Mouse (Mus musculus) lung, postnatal 25 days (tissue): Measurements from ENCODE around the gene Plac9a.
"Not testable (repeated sequence)": the region's sequence is repeated elsewhere in the genome, so short reads cannot be mapped to it uniquely, and the experiment has no call there.

Experiments used
- DNase-seq: peaks from one replicate; pipeline ENCODE4 v3.0.0; 2022; ENCODE audit warnings: low spot score

The Plac9a gene

GRCm38 (mm10) chr14:25903000-25903399, at the start of gene Plac9a:
Gene Plac9a (minus strand): TSS chr14:25903100.
- DNase-seq, result not testable (repeated sequence)

GRCm38 (mm10) chr14:25938004-25938403, 35.1 kb upstream of the Plac9a start, which contains the start of gene Cphx1:
Gene Cphx1 (plus strand): TSS chr14:25938304.
- DNase-seq, result not testable (repeated sequence)

DNA sequence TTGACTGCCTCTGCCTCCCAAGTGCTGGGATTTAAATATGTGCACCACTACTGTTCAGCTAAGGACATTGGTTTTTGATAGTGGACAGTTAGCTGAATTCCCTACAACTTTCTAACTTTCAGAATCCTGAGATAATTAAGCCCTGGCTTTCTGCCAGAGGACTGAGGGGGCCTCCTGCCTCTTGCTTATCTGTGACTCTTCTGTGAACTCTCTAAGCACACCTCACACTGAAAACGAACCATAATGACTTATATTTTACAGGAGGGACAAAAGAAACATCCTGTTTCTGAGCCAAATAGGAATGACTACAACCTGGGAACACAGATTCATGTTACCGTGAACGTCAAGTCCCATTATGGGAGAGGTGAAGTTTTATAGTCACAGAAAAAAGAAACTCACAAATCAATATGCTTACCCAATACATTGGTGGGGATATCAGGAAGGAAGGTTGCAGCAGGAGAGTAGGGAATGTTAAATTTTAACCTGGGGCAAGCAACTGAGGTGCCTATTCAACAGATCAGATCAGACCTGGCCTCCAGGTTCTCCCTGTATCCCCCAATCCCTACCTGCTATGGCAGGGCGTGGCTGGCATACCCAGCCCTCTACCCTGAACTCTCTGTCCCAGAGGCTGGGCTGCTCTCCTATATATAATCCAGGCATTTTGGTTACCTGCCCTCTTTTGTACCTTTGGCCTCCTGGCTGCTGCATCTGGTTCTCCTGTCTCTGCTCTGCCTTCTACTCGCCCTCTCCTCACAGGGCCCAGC, 34.1 kb upstream of the Plac9a start:
- not testable (repeated sequence) for DNase-seq

DNA sequence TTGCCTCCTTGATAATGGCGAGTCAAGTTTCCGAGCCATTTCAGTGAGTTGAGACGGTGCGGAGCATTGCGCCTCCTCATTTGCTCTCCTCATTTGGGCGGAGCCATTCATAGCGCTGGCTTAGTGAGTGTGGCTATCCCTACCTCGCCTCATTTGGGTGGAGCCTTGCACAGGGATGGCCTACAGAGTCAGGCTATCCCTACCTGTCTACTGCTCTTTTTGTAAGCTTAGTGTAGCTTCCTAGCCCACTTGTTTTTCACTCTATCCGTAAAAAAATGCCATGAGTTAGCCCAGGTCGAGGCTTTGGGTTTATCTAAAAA, 24.6 kb upstream of the Plac9a start, which contains the start of gene Tmem254a:
TSS of gene Tmem254a (minus strand) at position 111 of the 320 bp plus-strand sequence.
- not testable (repeated sequence) for DNase-seq

- DNase-seq, result not testable (repeated sequence)
Observed at GRCm38 (mm10) chr14:25926814-25927561, 24.1 kb upstream of the Plac9a start.

GRCm38 (mm10) chr14:25918427-25919170, 15.7 kb upstream of the Plac9a start:
- not testable (repeated sequence) for DNase-seq

DNA sequence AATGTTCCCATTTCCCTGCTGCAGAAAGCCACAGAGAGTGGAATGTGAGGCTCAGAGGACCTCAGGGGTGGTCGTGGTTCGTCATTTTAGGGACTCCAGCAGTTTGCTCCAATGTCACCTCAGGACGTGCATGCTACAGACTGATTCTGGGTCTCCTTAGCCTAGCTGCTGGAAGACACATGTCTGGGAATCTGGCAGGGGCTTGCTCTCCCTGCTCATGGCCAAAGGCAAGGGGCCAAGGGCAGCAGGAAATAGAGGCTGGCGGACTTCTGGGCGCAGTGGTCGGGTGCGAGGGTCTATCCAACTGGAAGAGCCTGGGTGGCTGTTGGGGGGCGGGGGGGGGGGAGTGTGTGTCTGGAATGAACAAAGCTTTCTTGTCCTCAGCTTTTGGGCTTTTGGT, 6.1 kb upstream of the Plac9a start:
- not testable (repeated sequence) for DNase-seq

DNA sequence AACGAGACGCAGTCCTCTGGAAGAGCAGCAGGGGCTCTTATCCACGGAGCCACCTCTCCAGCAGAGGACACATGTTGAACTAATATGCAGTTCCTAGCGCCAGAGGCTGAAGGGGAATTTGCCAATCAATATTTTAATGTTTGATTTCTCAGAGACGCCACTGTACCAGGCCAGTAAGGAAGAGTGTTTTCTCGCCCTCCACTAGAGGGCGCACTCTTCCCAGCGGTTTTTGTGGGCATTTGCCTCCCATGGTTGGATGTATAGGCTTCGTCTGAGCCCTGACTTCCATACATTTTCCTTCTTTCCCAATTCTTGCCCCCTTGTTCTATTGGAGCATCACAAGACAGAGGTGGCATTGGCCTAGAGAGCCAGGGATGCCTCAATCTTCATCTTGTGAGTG, 4.4 kb upstream of the Plac9a start:
- DNase-seq, result not testable (repeated sequence)

- DNase-seq, result not testable (repeated sequence)
Observed at GRCm38 (mm10) chr14:25905243-25905642, 2.3 kb upstream of the Plac9a start.

GRCm38 (mm10) chr14:25895686-25896085, 7.2 kb downstream of the Plac9a start:
- not testable (repeated sequence) for DNase-seq

- DNase-seq, result not testable (repeated sequence)
Observed at GRCm38 (mm10) chr14:25894566-25894965, 8.3 kb downstream of the Plac9a start.

DNA sequence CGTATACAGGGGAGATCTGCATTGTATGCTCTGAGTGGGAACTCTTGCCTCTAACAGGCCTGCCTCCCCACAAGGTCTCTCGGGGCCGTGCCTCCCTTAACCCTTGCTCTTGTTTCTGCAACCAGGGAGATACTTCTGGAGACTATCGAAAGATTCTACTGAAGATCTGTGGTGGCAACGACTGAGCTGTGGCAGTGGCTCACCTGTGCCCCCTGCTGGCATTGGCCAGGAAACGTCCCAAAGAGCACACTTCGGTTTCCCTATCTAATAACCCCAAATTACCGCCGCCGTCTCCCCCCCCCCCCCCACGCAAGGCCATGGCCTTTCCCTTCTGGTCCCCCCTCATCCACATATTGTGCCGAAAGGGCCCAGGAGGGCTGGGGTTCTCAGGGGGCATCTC, 17.0 kb downstream of the Plac9a start:
- DNase-seq, result not testable (repeated sequence)

DNA sequence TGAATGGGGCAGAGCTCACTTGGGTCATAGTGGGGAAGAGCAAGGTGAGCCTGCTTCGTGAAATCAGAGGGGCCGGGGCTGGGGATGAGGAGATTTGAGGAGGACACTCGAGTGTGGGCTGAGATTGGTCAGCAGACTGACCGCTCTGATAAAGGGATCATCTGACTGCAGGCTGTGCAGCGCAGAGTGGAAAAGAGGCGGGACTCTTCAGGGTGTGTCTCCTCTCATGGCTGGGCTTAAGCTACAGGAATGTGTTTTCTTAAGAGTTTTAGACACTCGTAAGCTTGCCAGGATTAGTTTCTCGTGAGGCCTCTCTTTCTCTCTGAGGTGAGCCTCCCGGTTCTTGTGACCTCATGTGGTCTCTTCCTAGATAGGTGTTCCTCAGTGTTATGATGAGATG, 21.1 kb downstream of the Plac9a start:
- not testable (repeated sequence) for DNase-seq

DNA sequence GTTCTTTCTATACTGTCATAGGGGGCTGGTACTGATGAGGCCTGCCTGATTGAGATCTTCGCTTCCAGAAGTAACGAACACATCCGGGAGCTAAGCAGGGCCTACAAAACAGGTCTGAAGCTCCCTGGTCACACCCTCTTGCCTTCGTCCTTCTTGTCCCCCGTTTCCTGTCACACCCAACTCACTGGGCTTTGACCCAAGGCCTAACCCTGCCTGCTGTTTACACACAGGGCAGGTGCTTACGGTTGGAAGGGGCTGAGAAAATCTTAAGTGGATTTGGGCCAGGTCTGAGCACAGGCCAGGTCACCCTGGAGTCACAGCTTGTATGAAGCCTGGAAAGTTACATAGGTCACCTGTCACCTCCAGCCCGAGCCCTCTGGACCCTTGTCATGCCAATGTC, 26.3 kb downstream of the Plac9a start:
- DNase-seq, result not testable (repeated sequence)

DNA sequence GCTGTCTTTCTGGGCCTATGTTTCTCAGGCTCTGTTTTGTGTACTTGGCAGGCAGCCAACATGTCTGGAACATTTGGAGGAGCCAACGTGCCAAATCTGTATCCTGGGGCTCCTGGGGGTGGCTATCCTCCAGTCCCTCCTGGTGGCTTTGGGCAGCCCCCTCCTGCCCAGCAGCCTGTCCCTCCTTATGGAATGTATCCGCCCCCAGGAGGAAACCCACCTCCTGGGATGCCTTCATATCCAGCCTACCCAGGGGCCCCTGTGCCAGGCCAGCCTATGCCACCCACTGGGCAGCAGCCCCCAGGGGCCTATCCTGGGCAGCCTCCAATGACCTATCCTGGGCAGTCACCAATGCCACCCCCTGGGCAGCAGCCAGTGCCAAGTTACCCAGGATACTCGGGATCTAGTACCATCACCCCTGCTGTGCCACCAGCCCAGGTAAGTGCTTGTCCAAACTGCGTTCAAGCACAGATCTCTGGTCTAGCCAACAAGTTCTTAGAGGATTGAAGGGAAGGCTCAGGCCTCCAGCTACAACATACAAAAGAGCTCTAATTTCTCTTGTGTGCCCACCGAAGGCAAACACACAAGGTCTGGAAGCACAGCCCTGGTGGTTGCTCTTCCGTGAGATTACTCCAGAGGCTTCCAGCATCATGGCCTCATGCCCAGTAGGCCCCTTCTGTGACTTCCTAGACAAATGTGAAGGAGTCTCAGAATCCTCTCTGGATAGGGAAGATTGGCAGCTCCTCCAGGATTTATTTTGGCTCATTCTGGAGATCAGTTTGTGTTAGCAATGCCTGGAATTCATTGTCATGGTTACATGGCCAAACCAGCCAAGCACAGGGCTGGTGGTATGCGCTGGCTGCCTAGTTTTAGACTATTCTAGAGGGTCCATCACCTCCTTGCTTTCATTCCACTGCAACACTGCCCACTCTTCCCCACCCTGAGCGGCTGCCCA, 30.2 kb downstream of the Plac9a start:
- DNase-seq, result peak; percentile 64

GRCm38 (mm10) chr14:25869135-25869878, 33.6 kb downstream of the Plac9a start:
- DNase-seq, result no peak

DNA sequence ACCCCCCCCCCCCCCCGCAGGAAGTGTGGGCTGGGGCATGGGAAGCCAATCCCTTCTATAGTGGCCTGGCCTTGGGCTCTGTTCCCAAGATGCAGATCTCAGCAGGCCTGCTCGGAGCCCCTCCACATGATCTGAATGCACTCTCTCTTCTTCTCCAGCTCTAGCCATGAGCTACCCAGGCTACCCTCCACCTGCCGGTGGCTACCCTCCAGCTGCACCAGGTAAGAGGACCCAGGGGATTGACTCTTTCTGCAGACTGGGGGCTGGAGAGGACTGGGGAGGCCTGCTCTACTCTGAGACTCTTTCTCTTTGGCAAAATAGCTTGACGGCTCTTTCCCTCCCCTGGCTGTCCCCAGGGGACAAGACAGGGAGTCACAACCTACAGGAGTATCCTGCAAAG, 34.2 kb downstream of the Plac9a start:
- DNase-seq, result no peak

GRCm38 (mm10) chr14:25867834-25868233, 35.1 kb downstream of the Plac9a start:
- DNase-seq, result no peak

DNA sequence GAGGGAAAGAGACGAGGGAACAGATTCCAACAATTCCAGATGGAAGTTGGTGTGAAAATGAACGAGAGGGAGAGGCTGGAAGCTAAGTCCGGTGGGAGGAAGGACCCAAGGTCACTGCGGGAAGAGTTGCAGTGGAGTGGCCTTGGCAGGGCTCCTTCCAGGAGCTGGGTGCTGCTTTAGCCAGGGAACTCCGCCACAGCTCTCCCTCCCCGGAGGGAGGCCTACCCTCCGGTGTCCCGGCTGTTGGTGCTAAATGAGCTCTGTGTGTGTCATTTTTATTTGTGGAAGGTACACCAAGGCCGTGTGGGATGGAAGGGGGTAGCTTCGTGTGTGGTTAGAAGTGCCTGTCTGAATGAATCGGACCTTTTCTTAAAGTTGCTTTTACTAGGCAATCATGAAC, 36.1 kb downstream of the Plac9a start:
- DNase-seq, result no peak

- no peak for DNase-seq
Observed at GRCm38 (mm10) chr14:25866384-25866783, 36.5 kb downstream of the Plac9a start.

DNA sequence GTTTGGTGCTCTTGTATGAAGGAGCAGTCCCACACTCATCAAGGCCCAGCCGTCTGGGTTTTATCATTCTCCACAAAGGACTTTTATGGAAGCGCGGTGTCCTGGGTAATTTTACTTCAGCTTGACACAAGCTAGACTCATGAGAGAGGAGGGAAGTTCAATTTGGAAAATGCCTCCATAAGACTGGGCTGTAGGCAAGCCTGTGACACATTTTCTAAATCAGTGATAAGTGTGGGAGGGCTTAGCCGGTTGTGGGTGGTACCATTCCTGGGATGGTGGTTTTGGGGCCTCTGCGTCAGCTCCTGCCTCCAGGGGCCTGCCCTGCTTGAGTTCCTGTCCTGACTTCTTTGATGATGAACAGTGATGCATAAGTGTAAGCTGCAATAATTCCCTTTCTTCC, 37.6 kb downstream of the Plac9a start:
- no peak for DNase-seq
